Mouse (Mus musculus) 3134 (cell line): Measurements from ENCODE around the gene Gpr88.
"Not testable (repeated sequence)": the region's sequence is repeated elsewhere in the genome, so short reads cannot be mapped to it uniquely, and the experiment has no call there.

Experiments used
- DNase-seq: peaks from one replicate; pipeline ENCODE4 v3.0.0-alpha.2; 2011; ENCODE audit warnings: low spot score; ENCODE audit not compliant: insufficient read length; ENCODE audit errors: extremely low read depth

The Gpr88 gene

GRCm38 (mm10) chr3:116244476-116244875, 8.8 kb downstream of the Gpr88 start:
- no peak for DNase-seq

- DNase-seq, result no peak
Measured at GRCm38 (mm10) chr3:116242685-116243084, 10.6 kb downstream of the Gpr88 start.

- no peak for DNase-seq
Measured at GRCm38 (mm10) chr3:116237527-116237926, 15.8 kb downstream of the Gpr88 start.

- no peak for DNase-seq
Measured at GRCm38 (mm10) chr3:116236856-116237255, 16.4 kb downstream of the Gpr88 start.

- no peak for DNase-seq
Measured at GRCm38 (mm10) chr3:116233515-116233914, 19.8 kb downstream of the Gpr88 start.

GRCm38 (mm10) chr3:116232763-116233162, 20.5 kb downstream of the Gpr88 start:
- no peak for DNase-seq

GRCm38 (mm10) chr3:116229336-116229735, 24.0 kb downstream of the Gpr88 start:
- no peak for DNase-seq

GRCm38 (mm10) chr3:116228360-116229245, 24.7 kb downstream of the Gpr88 start:
- no peak for DNase-seq

- no peak for DNase-seq
Measured at GRCm38 (mm10) chr3:116227383-116227782, 25.9 kb downstream of the Gpr88 start.

GRCm38 (mm10) chr3:116226915-116227314, 26.4 kb downstream of the Gpr88 start:
- no peak for DNase-seq

- DNase-seq, result no peak
Measured at GRCm38 (mm10) chr3:116222511-116223243, 30.6 kb downstream of the Gpr88 start.

- DNase-seq, result no peak
Measured at GRCm38 (mm10) chr3:116221686-116222010, 31.7 kb downstream of the Gpr88 start.

GRCm38 (mm10) chr3:116220980-116221685, 32.2 kb downstream of the Gpr88 start:
- peak; percentile 26 for DNase-seq

GRCm38 (mm10) chr3:116217398-116217797, 35.9 kb downstream of the Gpr88 start:
- DNase-seq, result not testable (repeated sequence)

- DNase-seq, result no peak
Measured at GRCm38 (mm10) chr3:116216261-116216660, 37.0 kb downstream of the Gpr88 start.

GRCm38 (mm10) chr3:116211639-116212038, 41.7 kb downstream of the Gpr88 start:
- no peak for DNase-seq

GRCm38 (mm10) chr3:116210720-116211121, 42.6 kb downstream of the Gpr88 start:
- DNase-seq, result no peak

- DNase-seq, result no peak
Measured at GRCm38 (mm10) chr3:116209214-116209613, 44.1 kb downstream of the Gpr88 start.

GRCm38 (mm10) chr3:116206306-116206834, 46.9 kb downstream of the Gpr88 start:
- DNase-seq, result no peak

- DNase-seq, result no peak
Measured at GRCm38 (mm10) chr3:116205346-116206219, 47.7 kb downstream of the Gpr88 start.
